8 mouse cellular contexts compared by ENCODE assay signal in the genomic region with DNA sequence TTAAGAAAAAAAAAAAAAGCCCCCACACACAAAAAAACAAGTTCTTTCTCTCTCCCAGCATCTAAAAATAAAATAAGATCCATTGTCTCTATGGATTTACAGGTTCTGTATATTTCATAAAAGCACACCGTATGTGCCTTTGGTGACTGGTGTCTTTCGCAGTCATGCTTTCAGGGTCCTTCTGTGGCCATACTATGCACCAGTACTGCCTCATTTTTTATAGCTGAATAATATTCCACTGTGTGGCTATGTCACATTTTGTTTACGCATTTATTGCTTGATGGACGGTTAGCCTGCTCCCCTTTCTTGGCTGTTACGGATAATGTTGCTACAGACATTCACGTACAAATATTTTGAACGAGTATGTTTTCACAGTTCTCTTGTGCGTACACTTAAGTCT. TPM values are rescaled to one million over a fixed set of nuclear protein-coding genes. Genes with fewer than 3 reads are reported as not detected.
A peak's percentile ranks its signal among the peaks of the same experiment; 100 is the strongest.
DNase-seq lines count a peak whose midpoint lies in the region; ATAC-seq and TF ChIP-seq lines count a peak whose summit lies in the region.

No protein-coding gene starts in this region.

- peaks cover 38% of the 10 kb centered on the region for H3K36me3 ChIP-seq in lung, embryonic 14.5 days (ENCODE audit: insufficient read depth)
- peaks cover 66% of the 10 kb centered on the region for H3K36me3 ChIP-seq in erythroblast, embryonic 14.5 days (ENCODE audit: control insufficient read depth)
- peaks cover 7% of the 10 kb centered on the region for H3K36me3 ChIP-seq in limb, embryonic 11.5 days (ENCODE audit: control insufficient read depth, insufficient read depth, low read length)
- no peaks in the 10 kb centered on the region for H3K36me3 ChIP-seq in neural tube, embryonic 14.5 days (ENCODE audit: control insufficient read depth, insufficient read depth, low read length)

- H3K27me3 ChIP-seq in lung, embryonic 14.5 days (ENCODE audit: insufficient read depth, low read length) = no peaks in the 10 kb centered on the region
- H3K27me3 ChIP-seq in erythroblast, embryonic 14.5 days (ENCODE audit: control insufficient read depth) = no peaks in the 10 kb centered on the region
- no peaks in the 10 kb centered on the region for H3K27me3 ChIP-seq in limb, embryonic 11.5 days (ENCODE audit: control insufficient read depth, insufficient read depth, low read length)
- no peaks in the 10 kb centered on the region for H3K27me3 ChIP-seq in neural tube, embryonic 14.5 days (ENCODE audit: control insufficient read depth, insufficient read depth, low read length)

- no peak for TF ChIP-seq CTCF in lung, embryonic 14.5 days (IDR thresholded peaks at IDR 0.05; ENCODE audit: low read depth)

- 0 out of 2 replicates have a peak overlapping the region, but pooled peaks have one; percentile 89 for H3K27ac ChIP-seq in lung, embryonic 14.5 days (ENCODE audit: low read depth)
- H3K27ac ChIP-seq in limb, embryonic 11.5 days (replicated peaks; ENCODE audit: low read depth, low read length) = no peak overlapping the region
- no peak overlapping the region for H3K27ac ChIP-seq in neural tube, embryonic 14.5 days (ENCODE audit: low read depth, low read length)

- peak overlapping the region; percentile 66 for H3K4me2 ChIP-seq in lung, embryonic 14.5 days
- peak overlapping the region; percentile 53 for H3K4me2 ChIP-seq in limb, embryonic 11.5 days (ENCODE audit: low read depth, severe bottlenecking)
- H3K4me2 ChIP-seq in neural tube, embryonic 14.5 days (ENCODE audit: low read depth, low read length) = peak overlapping the region; percentile 69

- DNase-seq in lung, embryonic 14.5 days = no peak
- no peak for DNase-seq in lung, postnatal 25 days (ENCODE audit: low spot score)
- DNase-seq in limb, embryonic 11.5 days (ENCODE audit: low spot score) = no peak
- DNase-seq in left cerebral cortex, adult 18-20 months (ENCODE audit: low spot score in 2 of 2) = no peak
- no peak for DNase-seq in urinary bladder, postnatal 36 days (ENCODE audit: low spot score in 2 of 2)

- H3K9me3 ChIP-seq in lung, embryonic 14.5 days (ENCODE audit: low read depth, low read length) = no peaks in the 10 kb centered on the region
- H3K9me3 ChIP-seq in erythroblast, embryonic 14.5 days (ENCODE audit: control insufficient read depth, low read length) = no peaks in the 10 kb centered on the region
- no peaks in the 10 kb centered on the region for H3K9me3 ChIP-seq in limb, embryonic 11.5 days (ENCODE audit: control insufficient read depth, low read length)
- no peaks in the 10 kb centered on the region for H3K9me3 ChIP-seq in neural tube, embryonic 14.5 days (ENCODE audit: control insufficient read depth, low read length)

- 39% methylated on average over 8 of the region's 8 CpGs for WGBS in lung, embryonic 14.5 days
- 47% methylated on average over 8 of the region's 8 CpGs for WGBS in limb, embryonic 11.5 days
- WGBS in neural tube, embryonic 14.5 days = 49% methylated on average over 8 of the region's 8 CpGs

- H3K9ac ChIP-seq in lung, embryonic 14.5 days = peak overlapping the region; percentile 59
- H3K9ac ChIP-seq in limb, embryonic 11.5 days (ENCODE audit: low read length) = no peak overlapping the region; the same call in 1 of the 2 replicates
- no peak overlapping the region for H3K9ac ChIP-seq in neural tube, embryonic 14.5 days (replicated peaks; ENCODE audit: low read depth, low read length)

- peak overlapping the region; percentile 67 for H3K4me3 ChIP-seq in lung, embryonic 14.5 days (ENCODE audit: low read depth, low read length)
- peak overlapping the region; percentile 78 for H3K4me3 ChIP-seq in erythroblast, embryonic 14.5 days (replicated peaks)
- H3K4me3 ChIP-seq in limb, embryonic 11.5 days (ENCODE audit: low read depth, low read length) = peak overlapping the region; percentile 62
- H3K4me3 ChIP-seq in neural tube, embryonic 14.5 days (ENCODE audit: low read depth, low read length) = peak overlapping the region; percentile 56

- H3K4me1 ChIP-seq in lung, embryonic 14.5 days (ENCODE audit: insufficient read depth) = peaks cover 4% of the 10 kb centered on the region; the same call in 1 of the 2 replicates
- H3K4me1 ChIP-seq in erythroblast, embryonic 14.5 days (ENCODE audit: control insufficient read depth) = peaks cover 41% of the 10 kb centered on the region
- no peaks in the 10 kb centered on the region for H3K4me1 ChIP-seq in limb, embryonic 11.5 days (ENCODE audit: control insufficient read depth, insufficient read depth, low read length)
- peaks cover 9% of the 10 kb centered on the region; the same call in 1 of the 2 replicates for H3K4me1 ChIP-seq in neural tube, embryonic 14.5 days (ENCODE audit: control insufficient read depth, insufficient read depth, low read length)

- ATAC-seq in lung, embryonic 14.5 days (ENCODE audit: insufficient read depth) = no peak
- ATAC-seq in limb, embryonic 11.5 days (ENCODE audit: insufficient number of reproducible peaks, low FRiP score, low TSS enrichment, low read depth) = no peak
- ATAC-seq in neural tube, embryonic 14.5 days (ENCODE audit: low read depth) = no peak
- no peak for ATAC-seq in CD4-positive, CD25-positive, alpha-beta regulatory T cell, adult 4 months

RNA-seq across cellular contexts. Expression of a gene that starts 0.6 kb away (rescaled TPM):
- 137 TPM in 2 replicates for polyA plus RNA-seq in lung, embryonic 14.5 days (2014; fragmentation: Nextera tagmentation; extraction: Ambion mirVana)
- polyA plus RNA-seq in erythroblast, embryonic 14.5 days (2012) = 10.9 and 14.7 TPM in 2 replicates
- polyA plus RNA-seq in limb, embryonic 11.5 days (2014; fragmentation: Nextera tagmentation; extraction: Ambion mirVana) = 133 and 141 TPM in 2 replicates
- 122 and 147 TPM in 2 replicates for polyA plus RNA-seq in neural tube, embryonic 14.5 days (2014; fragmentation: Nextera tagmentation; extraction: Ambion mirVana)
- total RNA-seq in left cerebral cortex, adult 18-20 months (2021) = 10 to 100 TPM; 70.9 to 73.3 TPM
- polyA plus RNA-seq in CD4-positive, CD25-positive, alpha-beta regulatory T cell, adult 4 months (2017; shearing (Covaris generic)) = 10 to 100 TPM; 54.0 to 64.5 TPM

RNA-seq across cellular contexts. Expression of a gene that starts 0.8 kb away (rescaled TPM):
- polyA plus RNA-seq in lung, embryonic 14.5 days (2014; fragmentation: Nextera tagmentation; extraction: Ambion mirVana) = 30.0 and 35.4 TPM in 2 replicates
- 0.99 and 1.4 TPM in 2 replicates for polyA plus RNA-seq in erythroblast, embryonic 14.5 days (2012)
- 52.6 and 55.9 TPM in 2 replicates for polyA plus RNA-seq in limb, embryonic 11.5 days (2014; fragmentation: Nextera tagmentation; extraction: Ambion mirVana)
- 1.1 and 1.8 TPM in 2 replicates for polyA plus RNA-seq in neural tube, embryonic 14.5 days (2014; fragmentation: Nextera tagmentation; extraction: Ambion mirVana)
- not detected for total RNA-seq in left cerebral cortex, adult 18-20 months (2021)
- polyA plus RNA-seq in CD4-positive, CD25-positive, alpha-beta regulatory T cell, adult 4 months (2017; shearing (Covaris generic)) = 1 to 10 TPM; 2.0 to 3.1 TPM

RNA-seq across cellular contexts. Expression of a gene that starts 23.4 kb away (rescaled TPM):
- 211 and 222 TPM in 2 replicates for polyA plus RNA-seq in lung, embryonic 14.5 days (2014; fragmentation: Nextera tagmentation; extraction: Ambion mirVana)
- 4.9 and 6.1 TPM in 2 replicates for polyA plus RNA-seq in erythroblast, embryonic 14.5 days (2012)
- polyA plus RNA-seq in limb, embryonic 11.5 days (2014; fragmentation: Nextera tagmentation; extraction: Ambion mirVana) = 191 and 206 TPM in 2 replicates
- 116 and 159 TPM in 2 replicates for polyA plus RNA-seq in neural tube, embryonic 14.5 days (2014; fragmentation: Nextera tagmentation; extraction: Ambion mirVana)
- total RNA-seq in left cerebral cortex, adult 18-20 months (2021) = 10 to 100 TPM; 96.2 to 98.0 TPM
- 1 to 10 TPM; 7.9 to 8.2 TPM for polyA plus RNA-seq in CD4-positive, CD25-positive, alpha-beta regulatory T cell, adult 4 months (2017; shearing (Covaris generic))

RNA-seq across cellular contexts. Expression of a gene that starts 24.3 kb away (rescaled TPM):
- 25.0 and 31.5 TPM in 2 replicates for polyA plus RNA-seq in lung, embryonic 14.5 days (2014; fragmentation: Nextera tagmentation; extraction: Ambion mirVana)
- 0.33 and 0.37 TPM in 2 replicates for polyA plus RNA-seq in erythroblast, embryonic 14.5 days (2012)
- 16.2 and 16.7 TPM in 2 replicates for polyA plus RNA-seq in limb, embryonic 11.5 days (2014; fragmentation: Nextera tagmentation; extraction: Ambion mirVana)
- polyA plus RNA-seq in neural tube, embryonic 14.5 days (2014; fragmentation: Nextera tagmentation; extraction: Ambion mirVana) = 11.6 and 13.6 TPM in 2 replicates
- total RNA-seq in left cerebral cortex, adult 18-20 months (2021) = 10 to 100 TPM; 20.7 to 22.6 TPM
- polyA plus RNA-seq in CD4-positive, CD25-positive, alpha-beta regulatory T cell, adult 4 months (2017; shearing (Covaris generic)) = 1 to 10 TPM; 5.4 to 7.0 TPM

RNA-seq across cellular contexts. Expression of a gene that starts 51.3 kb away (rescaled TPM):
- polyA plus RNA-seq in lung, embryonic 14.5 days (2014; fragmentation: Nextera tagmentation; extraction: Ambion mirVana) = 10.2 and 10.4 TPM in 2 replicates
- 0.06 and 0.09 TPM in 2 replicates for polyA plus RNA-seq in erythroblast, embryonic 14.5 days (2012)
- polyA plus RNA-seq in limb, embryonic 11.5 days (2014; fragmentation: Nextera tagmentation; extraction: Ambion mirVana) = 8.6 and 10.6 TPM in 2 replicates
- 2.0 and 2.2 TPM in 2 replicates for polyA plus RNA-seq in neural tube, embryonic 14.5 days (2014; fragmentation: Nextera tagmentation; extraction: Ambion mirVana)
- total RNA-seq in left cerebral cortex, adult 18-20 months (2021) = 10 to 100 TPM; 14.1 to 14.9 TPM
- polyA plus RNA-seq in CD4-positive, CD25-positive, alpha-beta regulatory T cell, adult 4 months (2017; shearing (Covaris generic)) = 1 to 10 TPM; 1.6 to 2.3 TPM

Comparison
In these comparisons a context has a peak if more than half of its experiments do, and no peak if none do; other contexts are left out.
1. RNA of a gene that starts 23.4 kb away (polyA plus RNA-seq): 211 to 222 TPM in lung, embryonic 14.5 days, 191 to 206 TPM in limb, embryonic 11.5 days and 116 to 159 TPM in neural tube, embryonic 14.5 days; 7.9 to 8.2 TPM in CD4-positive, CD25-positive, alpha-beta regulatory T cell, adult 4 months and 4.9 to 6.1 TPM in erythroblast, embryonic 14.5 days; every median in the first group is over 10 times any median in the second.
2. Peak in every context shown above with its lines, with median percentiles within 50 percentile points of each other: H3K4me2 ChIP-seq and H3K4me3 ChIP-seq.